Mouse (Mus musculus): ENCODE measurements around the gene Prss53.

- TF ChIP-seq GATA1 (IDR thresholded peaks at IDR 0.05; ENCODE audit: borderline replicate concordance, low read length) (no peak), FLI1 (IDR thresholded peaks at IDR 0.05; ENCODE audit: low read length) (no peak)
Measured at GRCm38 (mm10) chr7:127912938-127913337, 22.2 kb upstream of the Prss53 start.

Data from megakaryocyte, embryonic 14.5 days (primary cell).